Mouse (Mus musculus): ENCODE results near the gene Rhbdd1. TPM values are rescaled to one million over a fixed set of nuclear protein-coding genes. Genes with fewer than 3 reads are reported as not detected.

Gene Rhbdd1
- polyA plus RNA-seq, 1 experiment from 2014 or later: 9.7 TPM

DNA sequence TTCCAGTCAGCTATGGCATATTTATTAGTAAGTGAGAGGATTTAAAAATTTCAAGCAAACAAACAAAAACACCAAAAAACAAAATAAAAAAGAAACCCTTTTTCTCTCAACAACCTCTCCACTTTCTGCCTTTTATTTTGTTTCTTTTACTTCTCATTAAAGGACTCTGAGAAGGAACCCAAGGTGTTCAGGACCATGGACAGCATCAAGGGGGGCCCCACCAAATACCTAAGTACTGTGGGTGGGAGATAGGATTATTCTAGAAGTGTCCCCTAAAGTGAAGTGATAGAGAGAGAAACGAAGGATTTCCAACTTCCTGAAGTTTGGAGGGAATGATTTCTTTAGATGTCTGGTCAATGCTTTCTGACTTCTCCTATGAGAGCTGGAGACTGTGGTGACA, 17.7 kb upstream of the Rhbdd1 start:
- no peak overlapping the region for H3K4me3 ChIP-seq
- H3K9me3 ChIP-seq: no peaks in the 10 kb centered on the region
- no peak overlapping the region for H3K27ac ChIP-seq
- 59% methylated on average over 1 of the region's 1 CpGs for WGBS
- H3K4me1 ChIP-seq (replicated peaks): no peaks in the 10 kb centered on the region
- H3K27me3 ChIP-seq (ENCODE audit: insufficient read depth, poor library complexity, severe bottlenecking): 0 out of 2 replicates have a peak, but pooled peaks cover 2% of the 10 kb centered on the region
- no peaks in the 10 kb centered on the region for H3K36me3 ChIP-seq
- DNase-seq (ENCODE audit: low spot score): no peak

DNA sequence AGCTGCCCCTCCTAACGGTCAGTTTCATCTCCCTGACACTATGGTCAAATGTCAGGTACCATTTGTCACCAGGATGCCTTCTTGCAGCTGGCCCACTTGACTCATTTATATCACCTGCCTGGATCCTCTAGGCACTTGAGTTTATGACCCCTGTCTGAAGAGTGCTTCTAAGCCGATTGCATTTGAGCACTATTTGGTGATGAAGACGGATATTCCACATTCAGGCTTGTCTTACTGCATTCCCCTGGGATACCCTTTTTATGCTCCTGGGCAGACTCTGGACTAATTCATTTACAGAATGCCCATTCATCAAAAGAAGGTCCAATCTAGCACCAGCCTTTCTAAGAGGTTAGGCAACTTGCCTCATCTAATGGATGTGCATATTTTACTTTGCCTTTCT, 11.8 kb upstream of the Rhbdd1 start:
- no peaks in the 10 kb centered on the region for H3K9me3 ChIP-seq
- no peaks in the 10 kb centered on the region for H3K36me3 ChIP-seq
- H3K27ac ChIP-seq: no peak overlapping the region
- 74% methylated on average over 3 of the region's 3 CpGs for WGBS
- no peaks in the 10 kb centered on the region for H3K27me3 ChIP-seq (ENCODE audit: insufficient read depth, poor library complexity, severe bottlenecking)
- no peak overlapping the region for H3K4me3 ChIP-seq
- no peak for DNase-seq (ENCODE audit: low spot score)
- no peaks in the 10 kb centered on the region for H3K4me1 ChIP-seq (replicated peaks)

DNA sequence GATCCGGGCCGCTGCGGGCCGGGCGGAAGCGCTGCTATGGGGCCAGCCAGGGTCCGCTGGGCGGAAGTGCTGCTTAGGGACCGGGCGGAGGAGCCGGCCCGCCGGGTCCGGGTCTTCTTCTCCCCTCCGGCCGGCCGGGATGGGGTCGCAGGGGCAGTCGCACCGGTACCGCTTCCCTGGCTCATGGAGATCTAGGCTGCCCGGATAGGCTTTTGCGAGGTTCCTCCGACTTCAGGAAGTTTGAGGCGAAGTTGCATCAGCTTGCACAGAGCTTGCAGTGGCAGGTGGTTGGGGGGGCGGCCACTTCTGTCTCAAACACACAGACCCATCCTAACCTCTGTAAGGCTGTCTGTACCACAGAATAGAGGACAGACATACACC, 484 bp downstream of the Rhbdd1 start:
- Histone ChIP-seq H3K9me3 (no peaks in the 10 kb centered on the region), H3K36me3 (no peaks in the 10 kb centered on the region), H3K4me1 (replicated peaks) (peaks cover 38% of the 10 kb centered on the region), H3K27ac (peak overlapping the region; percentile 95), H3K27me3 (ENCODE audit: insufficient read depth, poor library complexity, severe bottlenecking) (no peaks in the 10 kb centered on the region), H3K4me3 (peak overlapping the region; percentile 82)
- DNase-seq (ENCODE audit: low spot score): no peak
- under 1% methylated on average over 26 of the region's 26 CpGs for WGBS

DNA sequence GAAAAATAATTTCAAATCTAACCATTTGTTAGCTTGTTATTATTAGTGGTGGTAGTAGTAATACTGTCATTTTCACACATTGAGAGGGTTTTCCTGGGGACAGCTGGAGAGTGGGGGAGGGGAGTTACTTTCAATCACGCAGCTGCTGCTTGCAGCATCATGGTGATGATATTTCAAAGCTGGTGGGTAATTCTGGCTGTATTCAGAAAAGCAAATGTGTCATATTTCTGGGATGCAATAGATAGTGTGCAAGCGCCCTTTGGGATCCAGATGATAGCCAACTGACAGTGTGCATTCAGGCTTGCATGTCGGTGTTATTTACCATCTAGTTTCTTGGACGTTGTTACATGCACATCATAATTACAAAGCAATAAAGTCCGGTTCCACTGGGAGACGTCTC, 4.2 kb downstream of the Rhbdd1 start:
- H3K27me3 ChIP-seq (ENCODE audit: insufficient read depth, poor library complexity, severe bottlenecking): no peaks in the 10 kb centered on the region
- no peak overlapping the region for H3K4me3 ChIP-seq
- 75% methylated on average over 6 of the region's 6 CpGs for WGBS
- H3K9me3 ChIP-seq: no peaks in the 10 kb centered on the region
- DNase-seq (ENCODE audit: low spot score): peak; percentile 13
- H3K36me3 ChIP-seq: no peaks in the 10 kb centered on the region
- H3K4me1 ChIP-seq (replicated peaks): peaks cover 58% of the 10 kb centered on the region
- H3K27ac ChIP-seq: peak overlapping the region; percentile 78

DNA sequence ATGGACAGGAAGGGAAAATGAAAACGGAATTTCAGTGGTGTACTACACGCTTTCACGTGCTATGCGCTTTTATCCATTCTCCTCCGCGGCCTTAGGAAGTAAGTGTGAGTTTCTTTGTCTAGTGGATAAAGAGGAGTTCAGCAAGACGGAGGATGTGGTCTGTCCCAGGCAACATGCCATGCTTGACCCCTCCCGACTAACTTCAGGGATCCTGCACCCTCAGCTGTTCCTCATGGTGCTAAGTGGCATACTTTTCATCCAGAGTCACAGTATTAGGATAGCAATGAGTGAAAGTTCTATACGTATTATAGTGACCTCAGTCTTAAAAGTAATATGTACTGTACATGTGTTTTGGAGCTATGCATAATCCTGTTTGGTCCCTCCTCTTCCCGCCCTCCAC, 4.6 kb downstream of the Rhbdd1 start:
- 72% methylated on average over 10 of the region's 10 CpGs for WGBS

DNA sequence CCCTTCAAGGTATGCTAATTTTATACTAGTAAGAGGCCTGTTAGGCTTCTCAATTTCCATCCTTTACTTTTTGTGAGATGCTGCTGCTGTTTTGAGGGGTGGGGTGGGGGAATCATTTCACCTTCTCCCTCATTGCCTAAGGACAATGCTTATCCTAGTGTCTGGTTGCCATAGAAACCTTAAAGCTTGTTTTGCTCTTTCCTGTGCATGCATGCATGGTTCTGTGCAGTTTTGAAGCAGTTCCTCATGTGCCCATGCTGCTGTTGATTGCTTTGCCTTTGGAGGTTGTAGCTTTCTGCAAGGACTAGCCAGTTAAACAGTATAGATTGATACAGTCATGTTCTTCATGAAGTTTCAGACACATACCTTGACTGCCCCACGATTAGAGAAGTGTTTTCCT, 5.2 kb downstream of the Rhbdd1 start:
- no peak for DNase-seq (ENCODE audit: low spot score)
- Histone ChIP-seq H3K4me1 (replicated peaks) (peaks cover 53% of the 10 kb centered on the region), H3K27ac (peak overlapping the region; percentile 35; the same call in 1 of the 2 replicates), H3K27me3 (ENCODE audit: insufficient read depth, poor library complexity, severe bottlenecking) (no peaks in the 10 kb centered on the region), H3K9me3 (no peaks in the 10 kb centered on the region), H3K4me3 (no peak overlapping the region), H3K36me3 (no peaks in the 10 kb centered on the region)
- 86% methylated on average over 1 of the region's 1 CpGs for WGBS

More for the DNA sequence above, 4.6 kb downstream of the Rhbdd1 start:
- DNase-seq (ENCODE audit: low spot score): peak; percentile 6
- Histone ChIP-seq H3K4me3 (no peak overlapping the region), H3K9me3 (no peaks in the 10 kb centered on the region), H3K27ac (peak overlapping the region; percentile 78), H3K4me1 (replicated peaks) (peaks cover 58% of the 10 kb centered on the region), H3K36me3 (no peaks in the 10 kb centered on the region), H3K27me3 (ENCODE audit: insufficient read depth, poor library complexity, severe bottlenecking) (no peaks in the 10 kb centered on the region)

DNA sequence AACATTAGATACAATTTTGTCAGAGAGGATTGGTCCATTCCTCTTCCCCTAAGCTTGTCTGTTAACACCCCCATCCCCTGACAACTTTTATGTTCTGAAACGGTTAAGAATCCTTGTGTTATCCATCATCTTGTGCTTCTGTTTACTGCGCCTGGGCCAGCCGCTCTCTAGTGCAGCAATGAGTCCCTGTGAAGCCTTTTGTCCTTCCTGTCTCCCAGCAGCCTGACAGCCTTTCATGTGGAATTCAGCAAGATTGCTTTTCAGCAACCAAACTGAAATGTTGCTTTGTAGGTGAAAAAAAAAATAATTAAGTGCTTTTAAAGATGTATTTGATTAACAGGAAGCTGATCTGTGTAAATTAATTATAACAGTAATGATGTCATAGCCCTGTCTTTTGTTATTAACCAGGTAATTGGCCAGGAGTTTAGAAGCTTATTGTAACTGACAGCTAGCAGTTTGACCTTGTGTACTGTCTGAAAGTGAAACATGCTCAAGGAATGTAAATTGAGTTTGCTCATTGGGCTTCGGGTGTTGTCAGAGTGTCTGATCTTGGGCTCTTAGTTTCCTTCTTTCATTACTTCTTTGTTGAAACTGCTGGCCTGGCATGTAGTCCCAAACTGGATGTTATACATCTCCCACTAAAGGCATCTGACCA, 8.0 kb downstream of the Rhbdd1 start:
- DNase-seq (ENCODE audit: low spot score): no peak
- H3K9me3 ChIP-seq: no peaks in the 10 kb centered on the region
- WGBS: 39% methylated on average over 4 of the region's 4 CpGs
- peak overlapping the region; percentile 4; the same call in 1 of the 2 replicates for H3K27ac ChIP-seq
- H3K27me3 ChIP-seq (ENCODE audit: insufficient read depth, poor library complexity, severe bottlenecking): no peaks in the 10 kb centered on the region
- peaks cover 42% of the 10 kb centered on the region for H3K4me1 ChIP-seq (replicated peaks)
- no peaks in the 10 kb centered on the region for H3K36me3 ChIP-seq
- no peak overlapping the region for H3K4me3 ChIP-seq

DNA sequence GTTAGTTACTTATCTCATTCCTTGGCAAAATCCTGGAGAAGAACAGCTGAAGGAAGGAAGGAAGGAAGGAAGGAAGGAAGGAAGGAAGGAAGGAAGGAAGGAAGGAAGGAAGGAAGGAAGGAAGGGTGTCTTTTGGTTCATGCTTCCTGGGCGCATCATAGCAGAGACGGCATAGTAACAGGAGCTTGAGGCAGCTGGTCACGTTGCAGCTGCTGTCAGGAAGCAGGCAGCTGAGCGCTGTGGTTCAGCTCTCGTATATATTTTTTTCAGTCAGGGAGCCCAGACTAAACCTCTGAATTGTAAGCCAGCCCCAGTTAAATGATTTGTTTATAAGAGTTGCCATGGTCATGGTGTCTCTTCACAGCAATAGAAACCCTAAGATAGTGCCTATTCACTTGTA, 9.9 kb downstream of the Rhbdd1 start:
- DNase-seq (ENCODE audit: low spot score): no peak
- no peak overlapping the region for H3K4me3 ChIP-seq
- H3K9me3 ChIP-seq: no peaks in the 10 kb centered on the region
- no peak overlapping the region for H3K27ac ChIP-seq
- H3K27me3 ChIP-seq (ENCODE audit: insufficient read depth, poor library complexity, severe bottlenecking): no peaks in the 10 kb centered on the region
- H3K4me1 ChIP-seq (replicated peaks): peaks cover 33% of the 10 kb centered on the region
- 90% methylated on average over 5 of the region's 5 CpGs for WGBS
- H3K36me3 ChIP-seq: no peaks in the 10 kb centered on the region

DNA sequence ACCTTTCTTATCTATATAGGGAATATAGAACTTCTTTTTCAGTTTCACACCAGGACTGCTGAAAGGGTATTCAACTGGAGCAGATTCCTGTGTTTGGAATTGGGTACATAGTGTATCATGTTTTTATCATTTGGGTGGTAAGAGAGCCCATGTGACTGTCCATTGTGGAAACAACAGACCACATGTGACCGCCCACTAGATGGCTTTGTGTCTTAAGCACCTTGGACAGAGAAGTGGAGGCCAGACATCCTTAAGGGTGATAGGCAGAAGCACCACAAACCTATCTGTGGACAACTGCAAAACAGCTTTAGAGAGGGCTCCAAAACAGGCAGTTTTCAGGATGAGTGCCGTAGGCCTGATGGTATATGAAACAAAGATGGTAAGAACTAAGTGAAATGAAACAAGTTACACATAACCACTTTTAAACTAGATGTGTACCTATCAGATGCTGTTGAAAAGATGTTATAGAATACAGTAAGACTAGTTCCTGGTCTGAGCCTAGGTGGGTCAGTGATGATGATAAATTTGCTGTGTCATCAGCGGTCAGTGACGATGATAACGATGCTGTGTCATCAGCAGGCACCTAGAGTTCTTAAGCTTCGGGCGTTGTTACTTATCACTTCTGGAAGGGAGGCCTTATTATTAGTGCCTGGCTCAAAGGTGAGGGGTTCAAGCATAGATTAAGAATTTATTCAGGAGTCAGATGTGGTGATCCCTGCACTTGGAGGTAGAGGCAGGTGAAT, 12.0 kb downstream of the Rhbdd1 start:
- peaks cover 21% of the 10 kb centered on the region for H3K4me1 ChIP-seq (replicated peaks)
- WGBS: 94% methylated on average over 7 of the region's 7 CpGs

DNA sequence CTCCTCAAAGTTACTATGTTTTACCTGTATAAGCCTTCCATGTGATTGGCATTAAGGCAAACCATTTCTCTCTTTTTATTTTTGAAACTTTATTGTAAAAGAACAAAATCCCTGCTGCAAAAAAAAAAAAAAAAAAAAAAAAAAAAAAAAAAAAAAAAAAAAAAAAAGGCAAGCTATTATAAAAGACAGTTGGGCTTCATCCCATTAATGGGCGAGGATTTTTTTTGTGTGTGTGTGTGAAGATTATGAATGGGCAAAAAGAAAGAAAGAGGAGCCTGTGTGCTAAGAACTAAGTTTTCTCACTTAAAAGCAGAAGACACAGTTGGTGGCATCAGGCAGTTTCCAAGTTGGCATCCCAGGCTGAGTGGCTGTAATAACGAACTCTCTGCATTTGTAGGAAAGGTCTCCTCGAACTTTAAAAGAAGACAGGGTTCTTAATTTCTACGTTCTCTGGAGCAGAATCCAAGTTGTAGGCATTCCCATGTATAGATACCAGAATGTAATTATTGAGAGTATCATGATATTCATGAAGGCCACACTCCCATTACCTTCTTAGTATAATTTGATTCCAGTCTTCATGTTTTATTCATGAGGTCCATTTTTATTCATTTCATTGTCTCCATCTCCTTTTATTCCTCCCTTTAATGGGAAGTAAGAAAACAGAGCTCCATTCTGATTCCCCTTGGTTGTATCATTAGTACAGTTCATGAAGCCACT, 13.1 kb downstream of the Rhbdd1 start:
- DNase-seq (ENCODE audit: low spot score): no peak
- Histone ChIP-seq H3K36me3 (no peaks in the 10 kb centered on the region), H3K9me3 (no peaks in the 10 kb centered on the region), H3K4me1 (replicated peaks) (peaks cover 14% of the 10 kb centered on the region), H3K4me3 (no peak overlapping the region), H3K27me3 (ENCODE audit: insufficient read depth, poor library complexity, severe bottlenecking) (no peaks in the 10 kb centered on the region), H3K27ac (no peak overlapping the region)
- 66% methylated on average over 4 of the region's 4 CpGs for WGBS

More for the DNA sequence above, 12.0 kb downstream of the Rhbdd1 start:
- H3K27ac ChIP-seq: no peak overlapping the region
- H3K9me3 ChIP-seq: no peaks in the 10 kb centered on the region
- H3K36me3 ChIP-seq: no peaks in the 10 kb centered on the region
- no peak for DNase-seq (ENCODE audit: low spot score)
- no peak overlapping the region for H3K4me3 ChIP-seq
- H3K27me3 ChIP-seq (ENCODE audit: insufficient read depth, poor library complexity, severe bottlenecking): no peaks in the 10 kb centered on the region

DNA sequence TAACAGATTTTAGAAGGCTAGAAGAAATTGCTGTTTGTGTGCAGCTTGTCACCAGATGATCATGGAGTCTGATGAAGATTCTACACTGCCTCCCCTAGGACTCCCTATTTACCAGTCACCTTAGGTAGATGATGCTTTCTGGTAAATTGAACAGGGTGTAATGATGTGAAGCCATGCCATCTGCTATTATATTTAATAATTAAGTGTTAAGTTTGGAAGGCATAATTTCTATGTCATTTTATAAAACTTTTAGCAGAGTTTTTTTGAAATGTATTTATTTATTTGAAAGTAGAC, 13.6 kb downstream of the Rhbdd1 start:
- no peak overlapping the region for H3K4me3 ChIP-seq

DNA sequence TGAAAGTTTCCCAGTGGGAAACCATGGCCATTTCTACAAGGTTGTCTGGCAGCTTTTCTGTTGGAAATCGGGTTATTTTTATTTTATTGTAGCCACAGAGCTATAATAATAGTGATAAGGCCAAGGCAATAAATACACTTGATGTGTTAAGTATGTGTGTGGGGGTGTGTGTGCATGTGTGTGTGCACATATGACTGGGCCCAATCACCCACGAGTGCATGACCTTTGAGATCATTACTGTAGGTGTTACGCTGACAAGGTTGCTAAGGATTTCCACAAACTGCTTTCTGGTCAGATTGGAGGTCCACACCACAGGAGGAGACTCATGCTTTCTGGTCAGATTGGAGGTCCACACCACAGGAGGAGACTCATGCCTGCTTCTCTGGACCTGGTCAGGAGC, 18.3 kb downstream of the Rhbdd1 start:
- WGBS: 90% methylated on average over 3 of the region's 3 CpGs
- H3K4me1 ChIP-seq (replicated peaks): peaks cover 5% of the 10 kb centered on the region
- H3K4me3 ChIP-seq: no peak overlapping the region
- H3K27ac ChIP-seq: no peak overlapping the region
- no peaks in the 10 kb centered on the region for H3K9me3 ChIP-seq
- no peaks in the 10 kb centered on the region for H3K36me3 ChIP-seq
- no peak for DNase-seq (ENCODE audit: low spot score)
- H3K27me3 ChIP-seq (ENCODE audit: insufficient read depth, poor library complexity, severe bottlenecking): no peaks in the 10 kb centered on the region

More for the DNA sequence above, 13.6 kb downstream of the Rhbdd1 start:
- peaks cover 9% of the 10 kb centered on the region for H3K4me1 ChIP-seq (replicated peaks)
- H3K36me3 ChIP-seq: no peaks in the 10 kb centered on the region
- DNase-seq (ENCODE audit: low spot score): no peak
- H3K27ac ChIP-seq: no peak overlapping the region
- no peaks in the 10 kb centered on the region for H3K27me3 ChIP-seq (ENCODE audit: insufficient read depth, poor library complexity, severe bottlenecking)
- H3K9me3 ChIP-seq: no peaks in the 10 kb centered on the region

DNA sequence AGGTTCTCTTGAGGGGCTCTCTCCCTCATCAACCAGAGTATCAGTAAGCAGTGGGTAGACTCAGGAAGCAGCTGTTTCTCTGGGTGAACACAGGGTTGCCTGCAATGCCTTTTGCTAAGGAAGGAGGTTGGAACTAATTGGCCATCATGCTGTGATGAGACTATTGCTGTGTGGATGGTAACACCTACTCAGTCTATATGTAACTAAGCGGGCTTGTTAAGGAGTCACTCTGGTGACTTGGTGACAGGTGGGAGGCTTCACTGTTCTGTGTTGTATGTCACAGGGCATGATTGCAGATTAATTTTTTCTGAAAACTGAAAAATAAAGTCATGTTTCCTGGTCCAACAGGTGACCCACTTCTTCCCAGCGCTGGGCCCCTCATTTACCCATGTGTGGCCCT, 36.8 kb downstream of the Rhbdd1 start:
- H3K36me3 ChIP-seq: no peaks in the 10 kb centered on the region
- H3K4me3 ChIP-seq: no peak overlapping the region
- no peak overlapping the region for H3K27ac ChIP-seq
- H3K4me1 ChIP-seq (replicated peaks): no peaks in the 10 kb centered on the region
- WGBS: 93% methylated on average over 2 of the region's 2 CpGs
- DNase-seq (ENCODE audit: low spot score): no peak
- H3K27me3 ChIP-seq (ENCODE audit: insufficient read depth, poor library complexity, severe bottlenecking): no peaks in the 10 kb centered on the region
- no peaks in the 10 kb centered on the region for H3K9me3 ChIP-seq

Data from hindbrain, embryonic 10.5 days (tissue).